9 mouse cellular contexts compared by ENCODE assay signal in genomic region chr9:106282024-106282423, GRCm38 (mm10). TPM values are rescaled to one million over a fixed set of nuclear protein-coding genes. Genes with fewer than 3 reads are reported as not detected.
A peak's percentile ranks its signal among the peaks of the same experiment; 100 is the strongest.
DNase-seq lines count a peak whose midpoint lies in the region; ATAC-seq and TF ChIP-seq lines count a peak whose summit lies in the region.
"Had no signal": no experiment of that assay in that cellular context is flagged by ENCODE, and none has a peak within 500 bp of the region (broad histone marks: within the 10 kb centered on the region; RNA-seq: fewer than 3 reads in every experiment).

No protein-coding gene starts in this region.

- H3K4me2 ChIP-seq in lung, embryonic 15.5 days, result peak overlapping the region; percentile 84
- peak overlapping the region; percentile 82 for H3K4me2 ChIP-seq in neural tube, embryonic 13.5 days

- peak overlapping the region; percentile 66 for H3K4me3 ChIP-seq in lung, embryonic 15.5 days
- H3K4me3 ChIP-seq in embryonic fibroblast, embryonic 13.5 days (ENCODE audit: insufficient read depth, low read length), result peak overlapping the region; percentile 74; the same call in 1 of the 2 replicates
- peak overlapping the region; percentile 89 for H3K4me3 ChIP-seq in limb, embryonic 10.5 days
- peak overlapping the region; percentile 50; the same call in 1 of the 2 replicates for H3K4me3 ChIP-seq in neural tube, embryonic 13.5 days

- WGBS in lung, embryonic 15.5 days, result 58% methylated on average over 3 of the region's 3 CpGs
- 70% methylated on average over 3 of the region's 3 CpGs for WGBS in limb, embryonic 10.5 days
- 76% methylated on average over 3 of the region's 3 CpGs for WGBS in neural tube, embryonic 13.5 days

- DNase-seq in lung, postnatal 10 days, result no peak
- DNase-seq in limb, embryonic 10.5 days (ENCODE audit: low spot score), result no peak
- no peak for DNase-seq in gastrocnemius, postnatal 10 days
- DNase-seq in layer of hippocampus, postnatal 14 days (ENCODE audit: low spot score in 2 of 2), result no peak
- no peak for DNase-seq in adrenal gland, postnatal 25 days
- DNase-seq: cerebellum, adult 9-10 months had no signal

- peak overlapping the region; percentile 66 for H3K9ac ChIP-seq in lung, embryonic 15.5 days
- H3K9ac ChIP-seq in neural tube, embryonic 13.5 days, result peak overlapping the region; percentile 76; the same call in 1 of the 2 replicates

- peaks cover 18% of the 10 kb centered on the region for H3K36me3 ChIP-seq in lung, embryonic 15.5 days
- H3K36me3 ChIP-seq in limb, embryonic 10.5 days, result peaks cover 33% of the 10 kb centered on the region
- 0 out of 2 replicates have a peak, but pooled peaks cover 7% of the 10 kb centered on the region for H3K36me3 ChIP-seq in neural tube, embryonic 13.5 days

- no peak overlapping the region for H3K27ac ChIP-seq in lung, embryonic 15.5 days
- H3K27ac ChIP-seq in embryonic fibroblast, embryonic 13.5 days (ENCODE audit: insufficient read depth, low read length), result no peak overlapping the region
- no peak overlapping the region for H3K27ac ChIP-seq in limb, embryonic 10.5 days
- no peak overlapping the region for H3K27ac ChIP-seq in neural tube, embryonic 13.5 days (replicated peaks)

- TF ChIP-seq CTCF in embryonic fibroblast, embryonic 13.5 days (IDR thresholded peaks at IDR 0.05; ENCODE audit: borderline replicate concordance, insufficient read depth, low read length), result no peak

- no peak for ATAC-seq in lung, embryonic 15.5 days (ENCODE audit: borderline replicate concordance, extremely low read depth, low FRiP score, low TSS enrichment)
- no peak for ATAC-seq in neural tube, embryonic 13.5 days (ENCODE audit: low read depth)

- H3K4me1 ChIP-seq in lung, embryonic 15.5 days, result peaks cover 13% of the 10 kb centered on the region
- peaks cover 3% of the 10 kb centered on the region; the same call in 1 of the 2 replicates for H3K4me1 ChIP-seq in embryonic fibroblast, embryonic 13.5 days (ENCODE audit: control insufficient read depth, insufficient read depth, low read length)
- peaks cover 17% of the 10 kb centered on the region for H3K4me1 ChIP-seq in limb, embryonic 10.5 days
- H3K4me1 ChIP-seq in neural tube, embryonic 13.5 days (replicated peaks), result peaks cover 19% of the 10 kb centered on the region

- no peaks in the 10 kb centered on the region for H3K27me3 ChIP-seq in lung, embryonic 15.5 days
- H3K27me3 ChIP-seq in limb, embryonic 10.5 days (ENCODE audit: low read depth, poor library complexity, severe bottlenecking), result no peaks in the 10 kb centered on the region
- H3K27me3 ChIP-seq in neural tube, embryonic 13.5 days, result no peaks in the 10 kb centered on the region

- no peaks in the 10 kb centered on the region for H3K9me3 ChIP-seq in lung, embryonic 15.5 days
- H3K9me3 ChIP-seq in limb, embryonic 10.5 days (replicated peaks), result no peaks in the 10 kb centered on the region
- H3K9me3 ChIP-seq in neural tube, embryonic 13.5 days, result no peaks in the 10 kb centered on the region

- no peak for TF ChIP-seq POLR2A in embryonic fibroblast, embryonic 13.5 days (IDR thresholded peaks at IDR 0.05; ENCODE audit: low read depth, low read length)

RNA-seq across cellular contexts. Expression of gene Poc1a, which starts 1.2 kb away (rescaled TPM):
- 29.5 and 32.0 TPM in 2 replicates for polyA plus RNA-seq in lung, embryonic 15.5 days (2015; fragmentation: Nextera tagmentation; extraction: Ambion mirVana)
- polyA plus RNA-seq in embryonic fibroblast, embryonic 13.5 days (2011; ENCODE audit: insufficient read length, low read depth, missing spikeins), result 9.4 and 12.0 TPM in 2 replicates
- 42.9 and 43.9 TPM in 2 replicates for polyA plus RNA-seq in limb, embryonic 10.5 days (2016; fragmentation: Nextera tagmentation; extraction: Ambion mirVana)
- polyA plus RNA-seq in neural tube, embryonic 13.5 days (2015; fragmentation: Nextera tagmentation; extraction: Ambion mirVana), result 8.0 and 8.4 TPM in 2 replicates
- total RNA-seq in gastrocnemius, postnatal 10 days (2021), result 1 to 10 TPM; 3.7 to 5.2 TPM
- 10 to 100 TPM in 1 of 2 experiments, 1 to 10 TPM in 1; 8.5 to 12.0 TPM for total RNA-seq in layer of hippocampus, postnatal 14 days (2021)
- 4.4 and 6.3 TPM in 2 replicates for total RNA-seq in adrenal gland, postnatal 25 days (2021)

RNA-seq across cellular contexts. Expression of gene Alas1, which starts 33.6 kb away (rescaled TPM):
- 124 and 132 TPM in 2 replicates for polyA plus RNA-seq in lung, embryonic 15.5 days (2015; fragmentation: Nextera tagmentation; extraction: Ambion mirVana)
- polyA plus RNA-seq in embryonic fibroblast, embryonic 13.5 days (2011; ENCODE audit: insufficient read length, low read depth, missing spikeins), result 54.2 and 54.7 TPM in 2 replicates
- polyA plus RNA-seq in limb, embryonic 10.5 days (2016; fragmentation: Nextera tagmentation; extraction: Ambion mirVana), result 62.8 and 77.9 TPM in 2 replicates
- polyA plus RNA-seq in neural tube, embryonic 13.5 days (2015; fragmentation: Nextera tagmentation; extraction: Ambion mirVana), result 96.8 and 101 TPM in 2 replicates
- total RNA-seq in gastrocnemius, postnatal 10 days (2021), result 100 to 1,000 TPM; 152 to 165 TPM
- total RNA-seq in layer of hippocampus, postnatal 14 days (2021), result 100 to 1,000 TPM; 153 to 174 TPM
- total RNA-seq in adrenal gland, postnatal 25 days (2021), result 769 and 1,285 TPM in 2 replicates

RNA-seq across cellular contexts. Expression of gene Tlr9, which starts 59.6 kb away (rescaled TPM):
- polyA plus RNA-seq in lung, embryonic 15.5 days (2015; fragmentation: Nextera tagmentation; extraction: Ambion mirVana), result 0.06 TPM in 1 of 2 replicates, not detected in the other
- polyA plus RNA-seq in embryonic fibroblast, embryonic 13.5 days (2011; ENCODE audit: insufficient read length, low read depth, missing spikeins), result not detected in 2 replicates
- polyA plus RNA-seq in limb, embryonic 10.5 days (2016; fragmentation: Nextera tagmentation; extraction: Ambion mirVana), result not detected in 2 replicates
- polyA plus RNA-seq in neural tube, embryonic 13.5 days (2015; fragmentation: Nextera tagmentation; extraction: Ambion mirVana), result not detected in 2 replicates
- total RNA-seq in gastrocnemius, postnatal 10 days (2021), result under 1 TPM; 0.52 to 0.90 TPM
- total RNA-seq in layer of hippocampus, postnatal 14 days (2021), result 1 to 10 TPM; 1.2 to 1.6 TPM
- 0.67 and 0.85 TPM in 2 replicates for total RNA-seq in adrenal gland, postnatal 25 days (2021)
